Mouse (Mus musculus) gastrocnemius, adult 2 months (tissue): ENCODE measurements around the gene Eef2. TPM values are rescaled to one million over a fixed set of nuclear protein-coding genes. Genes with fewer than 3 reads are reported as not detected.

Experiments
- DNase-seq: peaks from one replicate; pipeline ENCODE4 v3.0.0; 2022
- H3K27ac ChIP-seq: fragments of 200-600 bp; 2 replicates; pipeline ENCODE4 v1.8.1; 2022; ENCODE audit warnings: mild to moderate bottlenecking
- H3K4me3 ChIP-seq: fragments of 200-600 bp; 2 replicates; pipeline ENCODE4 v1.8.1; 2022; ENCODE audit warnings: mild to moderate bottlenecking, moderate library complexity
- CTCF ChIP-seq: fragments of 200-600 bp; IDR thresholded peaks from 2 replicates; pipeline ENCODE4 v1.8.1; 2022; ENCODE audit warnings: antibody characterized with exemption, mild to moderate bottlenecking, moderate library complexity
- intact Hi-C: fragments of 180-260 bp; cut with DNase I; formaldehyde crosslinking; loops from one replicate; pipeline ENCODE4 v1.15.1; 2025
- total RNA-seq, 2 experiments: library from RNA; stranded (reverse); gene quantifications; 2 replicates each; pipeline ENCODE4 v1.2.3; 2021

Eef2 gene
- total RNA-seq, 2 experiments from 2014 or later = 1,128 to 1,335 TPM

GRCm38 (mm10) chr10:81140005-81140404 lies 36.4 kb upstream of the Eef2 start:
- intact Hi-C loops = loop anchor here (2.0 kb wide), 1 partner anchor 27 kb away; the partner anchor contains the start of gene Pias4
- Histone ChIP-seq H3K4me3 (peak overlapping the region; percentile 88), H3K27ac (peak overlapping the region; percentile 98)
- no peak for TF ChIP-seq CTCF
- peak; percentile 47 for DNase-seq

- intact Hi-C loops = loop anchor here (2.0 kb wide), 1 partner anchor 26 kb away; the partner anchor contains the start of gene Pias4
- H3K4me3 ChIP-seq = peak overlapping the region; percentile 88
- TF ChIP-seq CTCF = no peak
- peak; percentile 68 for DNase-seq
- H3K27ac ChIP-seq = peak overlapping the region; percentile 98
Measured at GRCm38 (mm10) chr10:81140717-81141454, 35.5 kb upstream of the Eef2 start.

GRCm38 (mm10) chr10:81141455-81142210 lies 34.8 kb upstream of the Eef2 start:
- intact Hi-C loops = loop anchor here (2.0 kb wide), 1 partner anchor 25 kb away; the partner anchor contains the start of gene Pias4
- no peak for DNase-seq
- Histone ChIP-seq H3K27ac (peak overlapping the region; percentile 98), H3K4me3 (peak overlapping the region; percentile 88)
- no peak for TF ChIP-seq CTCF

GRCm38 (mm10) chr10:81142551-81142981 lies 33.9 kb upstream of the Eef2 start:
- intact Hi-C loops = no loop called here
- Histone ChIP-seq H3K4me3 (peak overlapping the region; percentile 45), H3K27ac (peak overlapping the region; percentile 98)
- TF ChIP-seq CTCF = no peak
- no peak for DNase-seq

- intact Hi-C loops = no loop called here
- Histone ChIP-seq H3K4me3 (peak overlapping the region; percentile 45), H3K27ac (peak overlapping the region; percentile 98)
- DNase-seq = peak; percentile 61
- no peak; the same call in 1 of the 2 replicates for TF ChIP-seq CTCF
Measured at GRCm38 (mm10) chr10:81143157-81143633, 33.2 kb upstream of the Eef2 start.

GRCm38 (mm10) chr10:81143845-81144437 lies 32.5 kb upstream of the Eef2 start:
- intact Hi-C loops = no loop called here
- no peak overlapping the region; the same call in 1 of the 2 replicates for H3K4me3 ChIP-seq

GRCm38 (mm10) chr10:81144667-81145066 lies 31.8 kb upstream of the Eef2 start:
- intact Hi-C loops = no loop called here
- Histone ChIP-seq H3K27ac (peak overlapping the region; percentile 28; the same call in 1 of the 2 replicates), H3K4me3 (peak overlapping the region; percentile 40)
- DNase-seq = peak; percentile 62
- no peak for TF ChIP-seq CTCF

More at GRCm38 (mm10) chr10:81143845-81144437, 32.5 kb upstream of the Eef2 start:
- no peak for TF ChIP-seq CTCF
- no peak for DNase-seq
- H3K27ac ChIP-seq = no peak overlapping the region

- Histone ChIP-seq H3K4me3 (peak overlapping the region; percentile 4), H3K27ac (peak overlapping the region; percentile 36; the same call in 1 of the 2 replicates)
- no peak for DNase-seq
- intact Hi-C loops = no loop called here
- no peak for TF ChIP-seq CTCF
Measured at GRCm38 (mm10) chr10:81145307-81145706, 31.1 kb upstream of the Eef2 start.

- TF ChIP-seq CTCF = no peak
- Histone ChIP-seq H3K4me3 (peak overlapping the region; percentile 4; the same call in 1 of the 2 replicates), H3K27ac (peak overlapping the region; percentile 36)
- intact Hi-C loops = no loop called here
- DNase-seq = no peak
Measured at GRCm38 (mm10) chr10:81145778-81146177, 30.7 kb upstream of the Eef2 start.

GRCm38 (mm10) chr10:81146296-81146695 lies 30.1 kb upstream of the Eef2 start:
- Histone ChIP-seq H3K4me3 (peak overlapping the region; percentile 30), H3K27ac (peak overlapping the region; percentile 36)
- intact Hi-C loops = no loop called here
- TF ChIP-seq CTCF = no peak
- DNase-seq = no peak

- no peak overlapping the region for H3K27ac ChIP-seq
- TF ChIP-seq CTCF = no peak
- no peak overlapping the region for H3K4me3 ChIP-seq
- intact Hi-C loops = no loop called here
- DNase-seq = no peak
Measured at GRCm38 (mm10) chr10:81151261-81151660, 25.2 kb upstream of the Eef2 start.

GRCm38 (mm10) chr10:81152609-81153008 lies 23.8 kb upstream of the Eef2 start:
- no peak overlapping the region for H3K4me3 ChIP-seq
- peak overlapping the region; percentile 62 for H3K27ac ChIP-seq
- no peak for DNase-seq
- intact Hi-C loops = no loop called here
- TF ChIP-seq CTCF = no peak
